Mouse (Mus musculus): Measurements from ENCODE around the gene Ddx19a. TPM values are rescaled to one million over a fixed set of nuclear protein-coding genes. Genes with fewer than 3 reads are reported as not detected.

Gene Ddx19a
- polyA plus RNA-seq, 1 experiment = 44.0 TPM

DNA sequence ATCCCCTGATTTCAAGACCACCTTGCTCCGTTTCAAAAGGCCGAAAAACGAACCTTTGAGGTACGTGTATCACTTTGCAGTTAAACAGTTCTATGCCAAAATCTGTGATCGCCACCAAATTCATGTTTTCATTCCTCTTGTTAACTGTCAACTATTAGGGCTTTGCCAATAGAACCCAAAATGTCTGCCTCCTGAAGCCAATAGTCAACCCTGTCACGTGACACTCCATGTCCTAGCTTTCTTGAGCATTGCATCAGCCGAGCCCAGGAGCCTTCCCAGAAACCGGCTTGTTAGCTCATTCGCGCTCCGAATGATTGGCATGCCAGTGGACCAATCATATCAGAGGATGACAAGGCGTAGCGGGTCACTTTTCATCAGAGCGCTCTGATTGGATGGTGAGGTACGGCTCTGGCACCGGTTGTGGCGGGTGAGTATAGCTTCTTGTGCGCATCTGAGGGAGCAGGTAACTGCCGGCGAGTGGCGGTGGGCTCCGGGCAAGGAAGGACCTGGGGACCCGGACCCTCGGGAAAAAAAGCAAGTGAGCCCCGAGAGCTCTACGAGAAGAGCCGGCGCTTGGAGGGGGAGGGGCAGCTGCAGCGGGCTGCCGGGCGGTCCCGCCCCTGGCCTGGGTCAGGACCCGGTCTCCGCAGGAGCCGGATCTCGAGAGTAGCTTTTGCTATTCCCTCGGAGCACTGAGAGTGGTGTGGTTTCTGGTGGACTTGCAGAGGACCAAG, 36.0 kb upstream of the Ddx19a start:
- H3ac ChIP-seq (ENCODE audit: control insufficient read depth, insufficient read length, low read depth) = peak overlapping the region; percentile 92
- H3K27me3 ChIP-seq (ENCODE audit: control insufficient read depth, insufficient read depth, insufficient read length) = no peaks in the 10 kb centered on the region

DNA sequence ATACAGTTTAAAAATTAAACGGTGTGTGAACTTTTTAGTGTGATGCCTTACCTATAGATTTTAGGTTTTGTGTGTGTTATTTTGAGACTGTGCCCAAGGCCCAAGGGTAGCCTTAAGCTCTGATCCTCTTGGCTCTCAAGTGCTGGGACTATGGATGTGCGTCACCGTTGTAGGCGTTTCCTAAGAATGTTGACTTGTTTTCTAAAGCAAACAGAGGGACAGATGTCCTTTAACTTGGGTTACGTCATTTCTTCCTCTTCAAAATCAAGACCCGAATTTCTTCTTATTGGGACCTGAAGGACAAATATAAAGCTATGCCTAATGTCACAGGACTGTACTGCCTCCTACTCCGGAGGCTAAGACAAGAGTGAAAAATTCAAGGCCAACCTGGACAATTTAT, 35.3 kb upstream of the Ddx19a start, which contains the start of gene Aars:
Aars (plus strand) TSS at position 229 of the 400 bp plus-strand sequence.
- peak within 1 kb of the TSS; percentile 92 for H3ac ChIP-seq (ENCODE audit: control insufficient read depth, insufficient read length, low read depth)
- H3K27me3 ChIP-seq (ENCODE audit: control insufficient read depth, insufficient read depth, insufficient read length) = no peaks in the 10 kb centered on the region
- peaks cover 30% of the 10 kb centered on the region for H3K79me3 ChIP-seq (ENCODE audit: low read depth)
- peaks cover 21% of the 10 kb centered on the region for H3K36me3 ChIP-seq (ENCODE audit: control insufficient read depth, insufficient read depth)
- peaks cover 42% of the 10 kb centered on the region for H3K79me2 ChIP-seq (ENCODE audit: control insufficient read depth, insufficient read depth)
- no peak for TF ChIP-seq MYOD1 (IDR thresholded peaks at IDR 0.05; ENCODE audit: control insufficient read depth, insufficient read length, low read depth)
- TF ChIP-seq MYOG (IDR thresholded peaks at IDR 0.05; ENCODE audit: control insufficient read depth, extremely low read depth, insufficient read length) = no peak
- TF ChIP-seq FOSL1 (IDR thresholded peaks at IDR 0.05; ENCODE audit: insufficient read depth, low read length, poor library complexity, severe bottlenecking) = no peak
- TF ChIP-seq USF1 (IDR thresholded peaks at IDR 0.05; ENCODE audit: low read depth) = no peak
- TF ChIP-seq CEBPB (IDR thresholded peaks at IDR 0.05; ENCODE audit: low read depth) = no peak
- TF ChIP-seq MAX (IDR thresholded peaks at IDR 0.05) = no peak
- TF ChIP-seq CTCF (IDR thresholded peaks at IDR 0.05; ENCODE audit: control insufficient read depth, insufficient read depth, insufficient read length) = no peak
- H3K4me3 ChIP-seq (ENCODE audit: insufficient read depth, poor library complexity, severe bottlenecking) = peak within 1 kb of the TSS; percentile 84

More for the DNA sequence above, 36.0 kb upstream of the Ddx19a start:
- Histone ChIP-seq H3K36me3 (ENCODE audit: control insufficient read depth, insufficient read depth) (peaks cover 29% of the 10 kb centered on the region), H3K4me3 (ENCODE audit: insufficient read depth, poor library complexity, severe bottlenecking) (peak overlapping the region; percentile 84), H3K79me2 (ENCODE audit: control insufficient read depth, insufficient read depth) (peaks cover 48% of the 10 kb centered on the region), H3K79me3 (ENCODE audit: low read depth) (peaks cover 34% of the 10 kb centered on the region)
- peak; percentile 95 for TF ChIP-seq CEBPB (IDR thresholded peaks at IDR 0.05; ENCODE audit: low read depth)
- TF ChIP-seq MYOD1 (IDR thresholded peaks at IDR 0.05; ENCODE audit: control insufficient read depth, insufficient read length, low read depth) = no peak
- no peak for TF ChIP-seq FOSL1 (IDR thresholded peaks at IDR 0.05; ENCODE audit: insufficient read depth, low read length, poor library complexity, severe bottlenecking)
- no peak for TF ChIP-seq MYOG (IDR thresholded peaks at IDR 0.05; ENCODE audit: control insufficient read depth, extremely low read depth, insufficient read length)
- peak; percentile 85 for TF ChIP-seq MAX (IDR thresholded peaks at IDR 0.05)
- TF ChIP-seq CTCF (IDR thresholded peaks at IDR 0.05; ENCODE audit: control insufficient read depth, insufficient read depth, insufficient read length) = no peak
- TF ChIP-seq USF1 (IDR thresholded peaks at IDR 0.05; ENCODE audit: low read depth) = peak; percentile 100

DNA sequence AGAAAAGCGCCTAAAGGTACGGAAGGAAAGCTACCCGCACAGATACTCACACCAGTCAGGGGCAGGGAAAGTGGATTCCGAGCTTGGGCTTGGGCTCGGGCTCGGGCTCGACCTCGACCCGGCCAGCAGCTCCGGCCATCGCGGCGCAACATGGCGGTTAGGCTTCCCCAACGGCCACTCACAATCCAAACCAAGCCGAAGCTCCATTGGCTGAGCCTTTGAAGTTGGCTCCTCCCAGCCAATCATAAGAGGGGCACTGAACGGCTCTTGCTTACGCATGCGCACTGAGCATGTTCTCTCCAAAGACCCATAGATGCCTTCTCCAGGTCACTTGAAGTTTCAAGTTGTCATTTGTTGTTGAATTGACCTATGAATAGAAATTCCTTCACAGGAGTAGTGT, 34.0 kb upstream of the Ddx19a start, which contains the start of gene Ddx19b:
Ddx19b (minus strand) TSS at position 180 of the 400 bp plus-strand sequence.
- H3K4me3 ChIP-seq (ENCODE audit: insufficient read depth, poor library complexity, severe bottlenecking) = no peak within 1 kb of the TSS
- H3ac ChIP-seq (ENCODE audit: control insufficient read depth, insufficient read length, low read depth) = no peak within 1 kb of the TSS
- no peaks in the 10 kb centered on the region for H3K27me3 ChIP-seq (ENCODE audit: control insufficient read depth, insufficient read depth, insufficient read length)
- peaks cover 8% of the 10 kb centered on the region for H3K36me3 ChIP-seq (ENCODE audit: control insufficient read depth, insufficient read depth)
- H3K79me2 ChIP-seq (ENCODE audit: control insufficient read depth, insufficient read depth) = peaks cover 29% of the 10 kb centered on the region
- H3K79me3 ChIP-seq (ENCODE audit: low read depth) = peaks cover 25% of the 10 kb centered on the region
- TF ChIP-seq MAX (IDR thresholded peaks at IDR 0.05) (no peak), MYOG (IDR thresholded peaks at IDR 0.05; ENCODE audit: control insufficient read depth, extremely low read depth, insufficient read length) (no peak), CTCF (IDR thresholded peaks at IDR 0.05; ENCODE audit: control insufficient read depth, insufficient read depth, insufficient read length) (no peak), USF1 (IDR thresholded peaks at IDR 0.05; ENCODE audit: low read depth) (no peak), FOSL1 (IDR thresholded peaks at IDR 0.05; ENCODE audit: insufficient read depth, low read length, poor library complexity, severe bottlenecking) (no peak)

DNA sequence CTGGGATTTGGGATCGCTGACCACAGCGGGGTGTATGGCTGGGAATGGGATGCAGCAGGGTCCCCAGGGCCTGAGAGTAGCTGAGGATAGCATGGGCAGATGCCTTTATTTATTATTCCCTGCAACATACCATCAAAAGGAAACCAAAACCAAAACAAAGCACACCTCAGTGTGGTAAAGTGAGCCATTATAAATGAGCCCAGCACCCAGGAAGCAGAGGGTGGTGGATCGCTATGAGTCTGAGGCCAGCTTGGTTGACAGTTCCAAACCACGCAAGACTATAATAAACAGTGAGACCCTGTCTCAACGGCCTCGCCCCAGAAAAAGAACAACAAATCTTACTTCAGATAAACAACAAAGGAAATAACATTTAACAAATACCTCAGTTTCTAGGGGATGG, 32.4 kb upstream of the Ddx19a start:
- Histone ChIP-seq H3K4me3 (ENCODE audit: insufficient read depth, poor library complexity, severe bottlenecking) (no peak overlapping the region), H3K79me3 (ENCODE audit: low read depth) (peaks cover 11% of the 10 kb centered on the region), H3K79me2 (ENCODE audit: control insufficient read depth, insufficient read depth) (peaks cover 13% of the 10 kb centered on the region), H3K27me3 (ENCODE audit: control insufficient read depth, insufficient read depth, insufficient read length) (no peaks in the 10 kb centered on the region), H3K36me3 (ENCODE audit: control insufficient read depth, insufficient read depth) (no peaks in the 10 kb centered on the region), H3ac (ENCODE audit: control insufficient read depth, insufficient read length, low read depth) (no peak overlapping the region)
- TF ChIP-seq FOSL1 (IDR thresholded peaks at IDR 0.05; ENCODE audit: insufficient read depth, low read length, poor library complexity, severe bottlenecking) (no peak), MAX (IDR thresholded peaks at IDR 0.05) (no peak), USF1 (IDR thresholded peaks at IDR 0.05; ENCODE audit: low read depth) (no peak), CEBPB (IDR thresholded peaks at IDR 0.05; ENCODE audit: low read depth) (no peak), MYOD1 (IDR thresholded peaks at IDR 0.05; ENCODE audit: control insufficient read depth, insufficient read length, low read depth) (no peak), MYOG (IDR thresholded peaks at IDR 0.05; ENCODE audit: control insufficient read depth, extremely low read depth, insufficient read length) (no peak), CTCF (IDR thresholded peaks at IDR 0.05; ENCODE audit: control insufficient read depth, insufficient read depth, insufficient read length) (no peak)

DNA sequence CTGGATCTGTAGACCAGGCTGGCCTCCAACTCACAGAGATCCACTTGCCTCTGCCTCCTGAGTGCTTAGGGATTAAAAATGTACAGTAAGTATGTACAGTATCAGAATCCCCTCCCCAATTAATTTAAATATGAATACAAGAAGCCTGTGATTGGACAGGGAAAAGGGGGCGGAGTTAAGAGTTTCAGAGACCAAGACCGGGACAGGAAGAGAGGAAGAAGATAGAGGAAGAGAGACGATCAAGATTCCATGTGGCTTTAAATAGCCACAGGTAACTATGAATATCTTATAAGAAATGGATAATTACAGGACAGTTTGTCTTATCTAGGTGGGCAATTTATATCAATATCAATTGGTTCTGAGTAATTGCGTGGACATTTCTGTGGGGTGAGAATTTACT, 32.0 kb upstream of the Ddx19a start:
- H3K27me3 ChIP-seq (ENCODE audit: control insufficient read depth, insufficient read depth, insufficient read length) = no peaks in the 10 kb centered on the region
- no peak for TF ChIP-seq MYOG (IDR thresholded peaks at IDR 0.05; ENCODE audit: control insufficient read depth, extremely low read depth, insufficient read length)
- TF ChIP-seq MAX (IDR thresholded peaks at IDR 0.05) = no peak
- TF ChIP-seq USF1 (IDR thresholded peaks at IDR 0.05; ENCODE audit: low read depth) = no peak
- no peak for TF ChIP-seq FOSL1 (IDR thresholded peaks at IDR 0.05; ENCODE audit: insufficient read depth, low read length, poor library complexity, severe bottlenecking)
- TF ChIP-seq CEBPB (IDR thresholded peaks at IDR 0.05; ENCODE audit: low read depth) = no peak
- H3ac ChIP-seq (ENCODE audit: control insufficient read depth, insufficient read length, low read depth) = no peak overlapping the region
- H3K79me2 ChIP-seq (ENCODE audit: control insufficient read depth, insufficient read depth) = peaks cover 9% of the 10 kb centered on the region
- no peak overlapping the region for H3K4me3 ChIP-seq (ENCODE audit: insufficient read depth, poor library complexity, severe bottlenecking)
- H3K79me3 ChIP-seq (ENCODE audit: low read depth) = peaks cover 6% of the 10 kb centered on the region
- H3K36me3 ChIP-seq (ENCODE audit: control insufficient read depth, insufficient read depth) = no peaks in the 10 kb centered on the region

Data from C2C12 (cell line).